Mouse (Mus musculus): ENCODE results near the gene Mad1l1. TPM values are rescaled to one million over a fixed set of nuclear protein-coding genes. Genes with fewer than 3 reads are reported as not detected.

Mad1l1 gene
- 32.0 TPM for polyA plus RNA-seq (2017; shearing (Covaris generic))

GRCm38 (mm10) chr5:140321042-140321755, at the start of gene Mad1l1, which contains the start of gene Nudt1:
TSS of gene Mad1l1 (minus strand) at chr5:140321552.
TSS of gene Nudt1 (plus strand) at chr5:140321656.

GRCm38 (mm10) chr5:140331615-140332512, 10.5 kb upstream of the Mad1l1 start, which contains the start of gene Mrm2:
TSS of gene Mrm2 (minus strand) at chr5:140331898.

Other genes with a start within 250 kb of the Mad1l1 start
- 7.6 TPM for gene Nudt1, start 104 bp upstream of the Mad1l1 start, polyA plus RNA-seq (2017; shearing (Covaris generic))
- gene Mrm2, start 10.3 kb upstream of the Mad1l1 start, polyA plus RNA-seq (2017; shearing (Covaris generic)), result 2.6 TPM
- gene Snx8, start 67.7 kb upstream of the Mad1l1 start, polyA plus RNA-seq (2017; shearing (Covaris generic)), result 1.7 TPM
- gene Eif3b, start 97.8 kb upstream of the Mad1l1 start, polyA plus RNA-seq (2017; shearing (Covaris generic)), result 198 TPM
- not detected for gene Gm4869, start 124.1 kb upstream of the Mad1l1 start, polyA plus RNA-seq (2017; shearing (Covaris generic))
- gene Chst12, start 184.0 kb upstream of the Mad1l1 start, polyA plus RNA-seq (2017; shearing (Covaris generic)), result 9.4 TPM
- 2.2 TPM for gene Grifin, start 243.5 kb upstream of the Mad1l1 start, polyA plus RNA-seq (2017; shearing (Covaris generic))